Mouse (Mus musculus) brain, embryonic 14.5 days (tissue): Measurements from ENCODE around the gene Nupr1.

ENCODE experiments used
- CTCF ChIP-seq: fragments of 200-500 bp; IDR thresholded peaks from 2 replicates; pipeline ENCODE4 v1.5.1; 2012; ENCODE audit warnings: inconsistent platforms, mild to moderate bottlenecking, moderate library complexity, borderline replicate concordance; ENCODE audit not compliant: insufficient read depth, insufficient read length; ENCODE audit errors: extremely low read depth
- POLR2A ChIP-seq: fragments of 200-500 bp; IDR thresholded peaks from 2 replicates; pipeline ENCODE4 v1.6.1; 2012; ENCODE audit warnings: mild to moderate bottlenecking, inconsistent platforms, borderline replicate concordance; ENCODE audit not compliant: poor library complexity, insufficient read depth, insufficient read length, severe bottlenecking; ENCODE audit errors: extremely low read depth

DNA sequence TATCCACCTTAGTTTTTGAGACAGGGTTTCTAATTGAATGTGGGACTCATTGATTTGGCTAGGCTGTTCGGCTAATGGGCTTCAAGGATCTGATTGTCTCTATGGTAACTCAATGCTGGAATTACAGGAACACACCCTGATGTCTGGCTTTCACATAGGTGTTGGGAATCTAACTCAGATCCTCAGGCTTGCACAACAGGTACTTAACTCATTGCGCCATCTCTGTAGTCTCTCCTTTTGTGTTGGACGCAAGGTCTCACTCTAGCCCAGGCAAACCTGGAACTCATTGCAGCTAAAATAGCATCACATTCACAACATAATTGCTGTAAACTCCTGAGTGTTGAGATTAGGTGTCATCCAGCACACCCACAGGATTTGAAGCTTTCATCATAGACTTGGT is 39.5 kb upstream of the Nupr1 start:
- no peak for TF ChIP-seq CTCF
- TF ChIP-seq POLR2A, result no peak
